Mouse (Mus musculus) gastrocnemius, postnatal 25 days (tissue): ENCODE results near the gene Ankrd17. TPM values are rescaled to one million over a fixed set of nuclear protein-coding genes. Genes with fewer than 3 reads are reported as not detected.
A peak's percentile ranks its signal among the peaks of the same experiment; 100 is the strongest.
"Not testable (repeated sequence)": the region's sequence is repeated elsewhere in the genome, so short reads cannot be mapped to it uniquely, and the experiment has no call there.

Source experiments
- DNase-seq: peaks from one replicate; pipeline ENCODE4 v3.0.0; 2022
- total RNA-seq, 2 experiments: library from RNA; stranded (reverse); gene quantifications; 1 replicate in 1 of 2; 2 replicates in 1 of 2; pipeline ENCODE4 v1.2.3; 2021

The Ankrd17 gene
- total RNA-seq, 2 experiments from 2014 or later, result 42.7 to 45.2 TPM

GRCm38 (mm10) chr5:90338177-90339091, 27.9 kb downstream of the Ankrd17 start:
- no peak for DNase-seq

DNA sequence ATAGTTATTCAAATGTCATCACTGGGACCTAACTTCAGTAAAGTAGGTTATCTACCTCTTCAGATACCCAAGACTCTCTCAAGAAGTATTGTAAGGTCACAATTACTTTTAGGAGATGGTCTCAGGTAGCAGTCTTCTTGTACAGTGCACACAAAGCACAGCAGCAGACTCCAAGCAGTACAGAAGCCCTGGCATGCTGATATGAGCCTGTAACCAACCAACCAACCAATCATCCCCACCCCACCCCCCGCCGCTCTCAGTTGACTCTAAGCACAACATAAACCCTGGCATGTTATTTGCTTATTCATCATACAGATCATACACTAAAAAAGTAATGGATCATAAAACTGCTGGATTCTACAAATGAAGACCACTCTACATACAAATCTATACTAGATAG, 33.9 kb downstream of the Ankrd17 start:
- DNase-seq, result no peak

GRCm38 (mm10) chr5:90331071-90331470, 35.3 kb downstream of the Ankrd17 start:
- no peak for DNase-seq

DNA sequence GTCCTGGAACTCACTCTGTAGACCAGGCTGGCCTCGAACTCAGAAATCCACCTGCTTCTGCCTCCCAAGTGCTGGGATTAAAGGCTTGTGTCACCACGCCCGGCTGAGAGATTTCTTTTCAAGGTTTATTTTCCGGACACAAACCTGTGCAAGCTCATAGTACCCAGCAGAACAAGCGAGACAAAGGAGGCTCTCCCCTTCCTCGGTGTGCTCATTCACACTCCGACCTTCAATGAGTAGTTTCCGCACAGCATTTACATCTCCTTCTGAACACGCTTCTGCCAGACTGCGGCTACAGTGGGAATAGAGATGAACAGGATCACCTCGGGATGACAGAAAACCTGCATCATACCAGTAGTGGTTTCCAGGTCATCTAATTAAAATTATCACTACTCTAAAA, 68.0 kb downstream of the Ankrd17 start:
- DNase-seq, result no peak

DNA sequence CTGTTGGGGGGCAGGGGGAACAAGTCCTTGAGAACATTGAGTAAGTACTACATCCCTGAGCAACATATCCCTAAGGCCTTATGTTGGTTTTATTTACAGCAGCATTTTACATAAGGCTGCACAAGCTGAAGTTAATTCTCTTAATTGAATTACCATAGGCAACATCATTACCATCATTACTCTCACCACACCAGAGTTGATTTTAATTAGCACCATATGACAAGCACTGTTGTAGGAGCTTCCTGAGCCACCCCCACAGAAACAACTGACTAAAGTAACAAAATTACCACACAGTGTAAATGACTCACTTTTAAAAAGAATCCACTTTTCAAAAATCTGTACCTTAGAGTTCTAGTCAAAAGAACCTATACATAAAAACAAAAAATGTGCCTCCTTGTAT, 76.5 kb downstream of the Ankrd17 start:
- no peak for DNase-seq

GRCm38 (mm10) chr5:90286559-90286958, 79.8 kb downstream of the Ankrd17 start:
- no peak for DNase-seq

- DNase-seq, result no peak
These were observed 86.3 kb downstream of the Ankrd17 start for GRCm38 (mm10) chr5:90280061-90280460.

DNA sequence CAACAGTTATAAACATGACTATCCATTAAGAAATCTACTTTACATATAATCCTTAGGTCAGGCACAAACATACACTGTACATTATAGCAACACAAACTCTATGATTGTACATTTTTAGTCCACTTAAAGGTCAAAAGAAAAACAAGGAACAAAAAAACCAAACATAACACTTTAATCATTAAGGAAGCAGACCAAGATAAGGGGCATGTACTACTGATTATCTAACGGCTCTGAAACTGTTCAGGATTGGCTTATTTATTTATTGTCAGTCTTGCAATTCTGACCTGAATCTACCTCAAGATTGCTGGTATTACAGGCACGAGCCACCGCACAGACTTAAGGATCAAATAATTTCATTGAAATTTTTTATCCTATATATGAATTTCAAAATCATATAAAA, 87.0 kb downstream of the Ankrd17 start:
- no peak for DNase-seq

GRCm38 (mm10) chr5:90277443-90277842, 88.9 kb downstream of the Ankrd17 start:
- DNase-seq, result no peak

- no peak for DNase-seq
These were observed 91.6 kb downstream of the Ankrd17 start for GRCm38 (mm10) chr5:90274806-90275205.

DNA sequence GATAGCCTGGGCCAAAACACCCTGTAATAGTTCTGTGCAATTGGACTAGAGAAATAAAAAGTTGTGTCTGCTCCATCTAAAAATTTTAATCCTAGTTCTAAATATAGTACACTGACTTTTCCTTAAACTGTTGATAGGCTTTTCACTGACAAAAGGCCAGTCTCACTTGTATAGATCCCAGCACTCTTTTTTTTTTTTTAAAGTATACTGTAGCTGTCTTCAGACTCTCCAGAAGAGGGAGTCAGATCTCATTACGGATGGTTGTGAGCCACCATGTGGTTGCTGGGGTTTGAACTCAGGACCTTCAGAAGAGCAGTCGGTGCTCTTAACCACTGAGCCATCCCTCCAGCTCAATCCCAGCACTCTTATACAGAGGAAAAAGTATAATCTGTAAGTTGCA, 104.1 kb downstream of the Ankrd17 start:
- DNase-seq, result not testable (repeated sequence)

DNA sequence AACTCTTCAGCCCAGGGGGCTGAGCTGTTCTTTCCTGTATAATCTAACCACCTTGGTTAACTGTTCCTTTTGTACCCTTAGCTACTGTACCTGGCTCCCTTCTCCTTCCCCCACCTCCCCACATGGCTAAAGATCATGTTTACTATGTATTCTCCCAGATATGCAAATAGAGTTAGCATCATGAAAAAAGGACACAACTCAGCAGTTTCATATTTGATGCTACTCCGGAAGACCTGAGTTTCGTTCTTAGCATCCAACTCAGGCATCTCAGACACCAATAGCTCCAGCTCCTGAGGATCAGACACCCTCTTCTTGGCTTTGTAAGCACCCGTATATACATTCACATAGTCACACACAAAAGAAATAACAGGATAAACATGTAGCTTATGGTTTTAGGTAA, 109.4 kb downstream of the Ankrd17 start:
- DNase-seq, result no peak

GRCm38 (mm10) chr5:90247503-90247902, 118.9 kb downstream of the Ankrd17 start:
- no peak for DNase-seq

GRCm38 (mm10) chr5:90246987-90247386, 119.4 kb downstream of the Ankrd17 start:
- no peak for DNase-seq

GRCm38 (mm10) chr5:90246567-90246966, 119.8 kb downstream of the Ankrd17 start:
- DNase-seq, result no peak

GRCm38 (mm10) chr5:90245416-90245815, 121.0 kb downstream of the Ankrd17 start:
- DNase-seq, result no peak

DNA sequence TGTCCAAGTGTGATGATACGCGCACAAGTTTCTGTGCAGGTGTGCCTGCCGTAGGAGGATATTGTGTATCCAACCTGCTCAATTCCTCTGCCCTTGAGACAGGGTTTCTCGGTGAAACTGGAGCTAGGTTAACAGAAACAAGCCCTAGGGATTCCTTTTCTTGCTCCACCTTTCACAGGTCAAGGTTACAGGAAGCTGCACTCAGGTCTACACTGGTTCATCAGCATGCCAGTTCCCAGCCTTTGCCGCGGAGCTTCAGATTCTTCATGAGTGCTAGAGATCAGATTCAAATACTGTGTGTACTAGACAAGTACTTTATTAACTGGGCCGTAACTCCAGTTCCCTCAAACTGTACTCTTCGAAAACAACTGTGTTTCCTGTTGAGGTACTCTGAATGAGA, 131.2 kb downstream of the Ankrd17 start:
- DNase-seq, result no peak

GRCm38 (mm10) chr5:90233305-90233704, 133.1 kb downstream of the Ankrd17 start:
- DNase-seq, result no peak

GRCm38 (mm10) chr5:90229760-90230159, 136.6 kb downstream of the Ankrd17 start:
- no peak for DNase-seq

DNA sequence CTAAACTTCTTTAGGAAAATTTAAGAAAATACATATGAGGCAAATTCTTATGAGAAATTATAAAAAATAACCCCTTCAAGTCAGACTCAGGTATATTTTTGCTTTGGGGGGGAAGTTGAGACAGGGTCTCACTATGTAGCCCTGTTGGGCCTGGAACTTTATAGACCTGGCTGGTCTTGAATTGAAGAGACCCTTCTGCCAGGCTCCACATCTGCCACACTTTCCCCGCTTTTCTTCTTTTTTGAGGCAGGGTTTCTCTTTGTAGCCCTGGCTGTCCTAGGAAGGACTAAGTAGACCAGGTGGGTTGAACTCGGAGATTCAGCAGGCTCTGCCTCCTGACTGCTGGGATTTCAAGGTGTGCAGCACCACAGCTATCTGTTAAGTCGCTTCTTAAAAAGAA, 139.7 kb downstream of the Ankrd17 start:
- DNase-seq, result no peak

GRCm38 (mm10) chr5:90224730-90225129, 141.6 kb downstream of the Ankrd17 start:
- DNase-seq, result no peak

DNA sequence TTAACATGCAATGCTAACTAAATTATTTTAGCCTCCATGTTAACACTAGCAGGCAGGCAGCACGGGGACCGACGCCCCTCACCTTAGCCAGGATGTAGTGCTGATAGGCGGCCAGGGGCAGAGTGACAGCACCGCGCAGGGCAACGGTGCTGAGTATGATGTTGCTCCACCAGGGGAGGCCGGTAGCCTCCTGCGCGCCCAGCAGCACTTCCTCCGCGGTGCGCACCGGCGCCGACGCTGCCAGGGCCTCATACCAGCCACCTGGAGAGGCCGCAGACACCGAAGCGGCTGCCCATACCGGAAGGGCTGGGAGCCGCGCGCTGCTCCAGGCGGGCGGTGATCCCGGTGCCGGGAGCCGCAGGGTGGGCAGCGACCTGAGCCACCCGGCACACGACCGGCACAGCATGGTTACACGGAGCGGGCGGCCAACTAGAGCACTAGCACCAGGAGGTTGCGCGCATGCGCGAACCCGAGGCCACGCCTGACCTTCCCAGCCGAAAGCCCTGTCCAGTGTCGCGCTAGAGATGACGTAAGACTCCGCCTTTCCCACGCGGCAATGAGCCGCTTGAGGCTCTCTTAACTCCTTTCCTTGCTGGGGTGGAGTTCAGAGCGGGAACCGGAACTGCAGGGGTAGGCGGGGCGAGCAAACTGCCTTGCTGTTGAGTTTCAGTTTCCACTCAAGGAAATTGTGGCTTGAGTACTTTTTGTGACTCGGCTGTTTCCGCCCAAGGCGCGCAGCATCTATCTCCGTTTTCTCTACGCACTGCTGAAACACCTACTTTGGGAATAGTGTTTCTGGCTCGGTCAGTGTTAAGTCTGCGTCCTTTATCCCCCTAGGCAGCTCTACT, 142.6 kb downstream of the Ankrd17 start, which contains the start of gene Cox18:
Cox18 (minus strand) TSS at position 468 of the 848 bp plus-strand sequence.
- DNase-seq, result peak; percentile 99

DNA sequence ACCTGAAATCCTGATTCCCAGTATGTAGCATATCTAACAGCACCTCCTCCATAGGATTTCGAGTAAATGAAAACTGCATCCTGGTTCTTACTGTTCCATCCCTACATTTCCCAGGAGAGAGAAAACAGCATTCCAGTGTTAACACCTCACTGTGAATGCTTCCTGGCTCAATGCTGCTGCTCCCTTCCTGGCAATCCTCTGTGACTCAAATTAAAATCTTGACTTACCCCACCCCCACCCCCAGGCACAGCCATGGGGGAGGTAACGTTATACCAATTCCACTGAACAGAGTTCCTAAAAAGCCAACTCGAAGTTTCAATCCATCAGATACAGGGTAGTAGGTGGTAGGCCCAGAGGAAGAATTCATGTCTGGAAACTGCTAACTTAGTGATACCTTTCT, 143.4 kb downstream of the Ankrd17 start:
- no peak for DNase-seq
